Mouse (Mus musculus): ENCODE data around the gene Spx. TPM values are rescaled to one million over a fixed set of nuclear protein-coding genes. Genes with fewer than 3 reads are reported as not detected.

Gene Spx
- total RNA-seq, 4 experiments from 2014 or later = 0.38 to 1.7 (median 0.81) TPM

GRCm38 (mm10) chr6:142451381-142451780 is 38.1 kb downstream of the Spx start:
- DNase-seq = no peak

GRCm38 (mm10) chr6:142453311-142453710 is 40.1 kb downstream of the Spx start:
- no peak for DNase-seq

GRCm38 (mm10) chr6:142455314-142455996 is 42.2 kb downstream of the Spx start:
- DNase-seq = no peak

- no peak for DNase-seq
Observed at GRCm38 (mm10) chr6:142458010-142458409, 44.8 kb downstream of the Spx start.

GRCm38 (mm10) chr6:142459017-142459678 is 45.9 kb downstream of the Spx start:
- DNase-seq = no peak

- no peak for DNase-seq
Observed at GRCm38 (mm10) chr6:142462194-142462593, 49.0 kb downstream of the Spx start.

Other genes starting within 250 kb of the Spx start
- under 1 TPM in 1 of 4 experiments, not detected in 3; 0.75 TPM for gene Slco1a6, start 204.9 kb upstream of the Spx start, total RNA-seq (2022)
- gene Iapp, start 115.0 kb upstream of the Spx start, total RNA-seq (2022) = not detected
- not detected for gene Slco1a5, start 90.5 kb upstream of the Spx start, total RNA-seq (2022)
- gene Pyroxd1, start 67.8 kb upstream of the Spx start, total RNA-seq (2022) = 10 to 100 TPM; 13.0 to 18.0 (median 14.1) TPM
- 10 to 100 TPM; 13.4 to 26.5 (median 19.8) TPM for gene Recql, start 26.4 kb upstream of the Spx start, total RNA-seq (2022)
- gene Golt1b, start 26.2 kb upstream of the Spx start, total RNA-seq (2022) = 10 to 100 TPM; 27.6 to 34.6 (median 32.3) TPM
- 10 to 100 TPM in 1 of 4 experiments, 1 to 10 TPM in 3; 1.4 to 10.7 (median 5.0) TPM for gene Gys2, start 59.7 kb downstream of the Spx start, total RNA-seq (2022)
- gene Ldhb, start 94.5 kb downstream of the Spx start, total RNA-seq (2022) = 100 to 1,000 TPM; 147 to 183 (median 159) TPM
- 10 to 100 TPM in 2 of 4 experiments, 1 to 10 TPM in 2; 8.3 to 11.8 (median 10.1) TPM for gene Kcnj8, start 158.2 kb downstream of the Spx start, total RNA-seq (2022)

Measured in adrenal gland, adult 8-10 months (tissue).